Mouse (Mus musculus): ENCODE data around the gene Abl2. TPM values are rescaled to one million over a fixed set of nuclear protein-coding genes. Genes with fewer than 3 reads are reported as not detected.

The Abl2 gene
- polyA plus RNA-seq, 1 experiment: 11.0 TPM

DNA sequence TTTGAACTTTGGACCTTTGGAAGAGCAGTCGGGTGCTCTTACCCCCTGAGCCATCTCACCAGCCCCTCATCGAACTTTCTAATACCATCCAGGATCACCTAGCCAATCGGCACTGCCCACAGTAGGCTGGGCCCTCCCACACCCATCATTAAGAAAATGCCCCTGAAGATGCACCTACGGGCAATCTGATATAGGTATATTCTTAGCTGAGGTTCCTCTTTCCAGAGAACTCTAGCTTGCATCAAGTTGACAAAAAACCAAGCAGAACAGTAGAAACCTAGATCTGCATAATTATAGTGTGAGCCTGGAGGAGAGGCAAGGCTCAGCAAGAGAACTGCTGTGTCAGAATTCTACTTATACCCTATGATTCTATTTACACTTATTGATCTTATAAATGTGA lies 24.7 kb upstream of the Abl2 start:
- no peak overlapping the region for H3K4me3 ChIP-seq (ENCODE audit: extremely low read depth, insufficient read depth, insufficient read length)
- no peak for TF ChIP-seq CTCF (IDR thresholded peaks at IDR 0.05; ENCODE audit: extremely low read depth, insufficient read depth, insufficient read length, insufficient replicate concordance)
- no peak for TF ChIP-seq POLR2A (IDR thresholded peaks at IDR 0.05; ENCODE audit: low read depth, low read length)
- WGBS: 88% methylated on average over 4 of the region's 4 CpGs
- H3K27me3 ChIP-seq (ENCODE audit: control insufficient read depth, insufficient read depth, low read length): no peaks in the 10 kb centered on the region
- H3K27ac ChIP-seq (ENCODE audit: insufficient read depth, low read length): no peak overlapping the region
- H3K36me3 ChIP-seq (ENCODE audit: control insufficient read depth, insufficient read depth, low read length): no peaks in the 10 kb centered on the region
- no peak for DNase-seq (ENCODE audit: low read depth in 1 of 2, low spot score in 2 of 2)
- H3K4me1 ChIP-seq (ENCODE audit: control insufficient read depth, insufficient read depth, insufficient read length): no peaks in the 10 kb centered on the region

DNA sequence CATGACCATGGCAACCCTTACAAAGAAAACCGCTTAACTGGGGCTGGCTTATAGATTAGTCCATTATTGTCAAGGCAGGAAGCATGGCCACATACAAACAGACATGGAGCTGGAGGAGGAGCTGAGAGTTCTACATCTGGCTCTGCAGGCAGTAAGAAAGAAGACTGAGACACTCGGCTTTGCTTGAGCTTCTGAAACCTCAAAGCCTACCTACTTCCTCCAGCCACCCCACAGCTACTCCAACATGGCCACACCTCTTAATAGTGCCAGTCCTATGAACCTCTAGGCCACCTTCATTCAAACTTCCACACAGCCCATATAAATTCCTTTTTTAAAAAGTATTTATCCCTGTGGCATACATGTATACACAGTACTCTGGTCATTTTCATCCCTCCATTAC lies 21.6 kb upstream of the Abl2 start:
- WGBS: 37% methylated on average over 2 of the region's 2 CpGs
- Histone ChIP-seq H3K27ac (ENCODE audit: insufficient read depth, low read length) (no peak overlapping the region), H3K27me3 (ENCODE audit: control insufficient read depth, insufficient read depth, low read length) (no peaks in the 10 kb centered on the region), H3K36me3 (ENCODE audit: control insufficient read depth, insufficient read depth, low read length) (no peaks in the 10 kb centered on the region), H3K4me3 (ENCODE audit: extremely low read depth, insufficient read depth, insufficient read length) (no peak overlapping the region), H3K4me1 (ENCODE audit: control insufficient read depth, insufficient read depth, insufficient read length) (no peaks in the 10 kb centered on the region)
- TF ChIP-seq POLR2A (IDR thresholded peaks at IDR 0.05; ENCODE audit: low read depth, low read length) (no peak), CTCF (IDR thresholded peaks at IDR 0.05; ENCODE audit: extremely low read depth, insufficient read depth, insufficient read length, insufficient replicate concordance) (no peak)
- DNase-seq (ENCODE audit: low read depth in 1 of 2, low spot score in 2 of 2): no peak

DNA sequence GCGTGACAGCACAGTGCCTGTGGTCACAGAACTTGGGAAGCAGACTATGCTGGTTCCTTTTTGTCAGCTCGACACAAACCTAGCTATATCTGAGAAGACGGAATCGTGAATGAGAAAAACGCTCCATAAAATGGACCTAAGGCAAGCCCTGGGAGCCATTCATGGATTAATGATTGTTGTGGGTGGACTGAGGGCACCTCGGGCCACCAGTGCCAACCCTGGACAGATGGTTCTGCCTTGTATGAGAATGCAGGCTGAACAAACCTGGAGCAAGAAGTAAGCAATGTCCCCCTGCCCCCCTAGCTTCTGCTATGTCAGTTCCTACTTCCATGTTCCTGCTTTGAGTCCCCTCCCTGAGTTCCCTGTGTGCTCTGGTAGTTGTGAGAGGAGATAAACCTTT lies 20.9 kb upstream of the Abl2 start:
- H3K27ac ChIP-seq (ENCODE audit: insufficient read depth, low read length): no peak overlapping the region

DNA sequence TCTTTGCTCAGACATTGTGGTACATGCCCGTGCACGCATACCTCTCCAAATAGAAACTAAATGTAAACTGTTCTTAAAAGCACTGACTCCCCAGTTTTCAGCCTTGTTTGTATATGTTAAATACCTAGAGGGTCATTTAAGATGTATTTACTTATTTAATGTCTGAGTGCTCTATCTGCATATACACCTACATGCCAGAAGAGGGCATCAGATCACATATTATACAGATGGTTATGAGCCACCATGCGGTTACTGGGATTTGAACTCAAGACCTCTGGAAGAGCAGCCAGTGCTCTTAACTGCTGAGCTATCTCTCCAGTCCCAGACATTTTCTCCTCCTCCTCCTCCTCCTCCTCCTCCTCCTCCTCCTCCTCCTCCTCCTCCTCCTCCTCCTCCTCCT lies 20.2 kb upstream of the Abl2 start:
- Histone ChIP-seq H3K27me3 (ENCODE audit: control insufficient read depth, insufficient read depth, low read length) (no peaks in the 10 kb centered on the region), H3K36me3 (ENCODE audit: control insufficient read depth, insufficient read depth, low read length) (no peaks in the 10 kb centered on the region), H3K27ac (ENCODE audit: insufficient read depth, low read length) (no peak overlapping the region), H3K4me3 (ENCODE audit: extremely low read depth, insufficient read depth, insufficient read length) (no peak overlapping the region), H3K4me1 (ENCODE audit: control insufficient read depth, insufficient read depth, insufficient read length) (no peaks in the 10 kb centered on the region)
- WGBS: 88% methylated on average over 3 of the region's 3 CpGs
- no peak for TF ChIP-seq CTCF (IDR thresholded peaks at IDR 0.05; ENCODE audit: extremely low read depth, insufficient read depth, insufficient read length, insufficient replicate concordance)
- TF ChIP-seq POLR2A (IDR thresholded peaks at IDR 0.05; ENCODE audit: low read depth, low read length): no peak
- DNase-seq (ENCODE audit: low read depth in 1 of 2, low spot score in 2 of 2): no peak

More for the DNA sequence above, 20.9 kb upstream of the Abl2 start:
- H3K4me3 ChIP-seq (ENCODE audit: extremely low read depth, insufficient read depth, insufficient read length): no peak overlapping the region
- H3K27me3 ChIP-seq (ENCODE audit: control insufficient read depth, insufficient read depth, low read length): no peaks in the 10 kb centered on the region
- no peaks in the 10 kb centered on the region for H3K36me3 ChIP-seq (ENCODE audit: control insufficient read depth, insufficient read depth, low read length)
- DNase-seq (ENCODE audit: low read depth in 1 of 2, low spot score in 2 of 2): no peak
- TF ChIP-seq POLR2A (IDR thresholded peaks at IDR 0.05; ENCODE audit: low read depth, low read length) (no peak), CTCF (IDR thresholded peaks at IDR 0.05; ENCODE audit: extremely low read depth, insufficient read depth, insufficient read length, insufficient replicate concordance) (no peak)
- WGBS: 77% methylated on average over 6 of the region's 6 CpGs
- H3K4me1 ChIP-seq (ENCODE audit: control insufficient read depth, insufficient read depth, insufficient read length): no peaks in the 10 kb centered on the region

DNA sequence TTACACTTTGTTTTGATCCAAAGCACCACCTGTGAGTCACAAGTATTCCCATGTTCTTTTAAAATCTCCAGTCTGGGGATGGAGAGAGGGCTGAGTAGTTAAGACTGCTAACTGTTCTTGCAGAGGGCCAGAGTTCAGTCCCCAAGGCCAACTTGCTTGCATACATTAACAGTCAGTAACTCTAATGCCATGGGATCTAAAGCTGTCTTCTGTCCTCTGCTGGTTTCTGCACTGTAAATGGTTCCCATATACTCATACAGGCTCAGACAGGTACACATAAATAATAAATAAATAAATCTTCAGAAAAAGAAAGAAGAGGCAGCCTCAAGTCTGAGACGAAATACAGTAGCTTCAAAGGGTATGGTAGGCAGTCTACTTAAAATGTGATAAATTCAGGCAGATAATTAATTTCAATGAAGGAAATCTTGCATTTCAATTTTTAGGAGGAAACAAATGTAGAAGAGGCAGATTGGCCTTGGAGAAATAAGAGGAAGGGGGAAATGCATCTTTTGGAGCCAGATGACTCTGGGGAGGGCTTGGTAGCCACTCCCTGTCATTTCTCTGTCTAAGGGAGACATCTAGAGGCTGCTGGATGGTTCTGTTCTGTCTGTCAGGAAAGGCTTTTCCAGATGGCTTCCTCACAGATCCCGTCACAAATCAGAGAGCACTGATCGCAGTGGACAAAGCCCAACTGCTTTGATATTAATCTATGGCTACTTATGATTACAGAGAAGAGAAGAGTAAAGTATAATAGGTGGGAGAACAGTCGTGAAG lies 18.6 kb upstream of the Abl2 start:
- no peaks in the 10 kb centered on the region for H3K27me3 ChIP-seq (ENCODE audit: control insufficient read depth, insufficient read depth, low read length)
- H3K4me1 ChIP-seq (ENCODE audit: control insufficient read depth, insufficient read depth, insufficient read length): no peaks in the 10 kb centered on the region
- H3K27ac ChIP-seq (ENCODE audit: insufficient read depth, low read length): no peak overlapping the region
- no peak for TF ChIP-seq POLR2A (IDR thresholded peaks at IDR 0.05; ENCODE audit: low read depth, low read length)
- TF ChIP-seq CTCF (IDR thresholded peaks at IDR 0.05; ENCODE audit: extremely low read depth, insufficient read depth, insufficient read length, insufficient replicate concordance): no peak
- WGBS: 73% methylated on average over 4 of the region's 4 CpGs
- DNase-seq (ENCODE audit: low read depth in 1 of 2, low spot score in 2 of 2): no peak
- H3K36me3 ChIP-seq (ENCODE audit: control insufficient read depth, insufficient read depth, low read length): no peaks in the 10 kb centered on the region
- no peak overlapping the region for H3K4me3 ChIP-seq (ENCODE audit: extremely low read depth, insufficient read depth, insufficient read length)

DNA sequence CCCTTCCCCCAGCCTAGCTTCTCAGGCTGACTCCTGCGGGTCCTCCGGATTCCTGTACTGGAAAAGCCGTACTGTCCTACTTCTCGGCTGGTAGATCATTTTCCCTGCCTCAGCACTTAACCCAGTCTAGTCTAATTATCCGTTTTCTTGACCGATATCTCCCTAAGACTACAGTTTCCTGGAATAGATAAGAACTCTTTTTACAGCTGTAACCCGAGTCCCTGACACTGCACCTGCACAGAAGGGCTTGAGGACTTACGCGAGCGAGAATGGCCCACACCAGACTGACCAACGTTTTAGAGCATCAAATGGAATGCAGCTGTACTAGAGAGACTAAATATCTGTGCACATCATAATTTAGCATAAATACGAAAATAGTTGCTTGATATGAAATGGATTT lies 14.6 kb upstream of the Abl2 start:
- H3K4me3 ChIP-seq (ENCODE audit: extremely low read depth, insufficient read depth, insufficient read length): no peak overlapping the region
- no peaks in the 10 kb centered on the region for H3K36me3 ChIP-seq (ENCODE audit: control insufficient read depth, insufficient read depth, low read length)
- WGBS: 62% methylated on average over 12 of the region's 12 CpGs
- H3K27ac ChIP-seq (ENCODE audit: insufficient read depth, low read length): no peak overlapping the region
- no peaks in the 10 kb centered on the region for H3K4me1 ChIP-seq (ENCODE audit: control insufficient read depth, insufficient read depth, insufficient read length)
- DNase-seq (ENCODE audit: low read depth in 1 of 2, low spot score in 2 of 2): no peak
- H3K27me3 ChIP-seq (ENCODE audit: control insufficient read depth, insufficient read depth, low read length): no peaks in the 10 kb centered on the region
- no peak for TF ChIP-seq POLR2A (IDR thresholded peaks at IDR 0.05; ENCODE audit: low read depth, low read length)
- TF ChIP-seq CTCF (IDR thresholded peaks at IDR 0.05; ENCODE audit: extremely low read depth, insufficient read depth, insufficient read length, insufficient replicate concordance): no peak

DNA sequence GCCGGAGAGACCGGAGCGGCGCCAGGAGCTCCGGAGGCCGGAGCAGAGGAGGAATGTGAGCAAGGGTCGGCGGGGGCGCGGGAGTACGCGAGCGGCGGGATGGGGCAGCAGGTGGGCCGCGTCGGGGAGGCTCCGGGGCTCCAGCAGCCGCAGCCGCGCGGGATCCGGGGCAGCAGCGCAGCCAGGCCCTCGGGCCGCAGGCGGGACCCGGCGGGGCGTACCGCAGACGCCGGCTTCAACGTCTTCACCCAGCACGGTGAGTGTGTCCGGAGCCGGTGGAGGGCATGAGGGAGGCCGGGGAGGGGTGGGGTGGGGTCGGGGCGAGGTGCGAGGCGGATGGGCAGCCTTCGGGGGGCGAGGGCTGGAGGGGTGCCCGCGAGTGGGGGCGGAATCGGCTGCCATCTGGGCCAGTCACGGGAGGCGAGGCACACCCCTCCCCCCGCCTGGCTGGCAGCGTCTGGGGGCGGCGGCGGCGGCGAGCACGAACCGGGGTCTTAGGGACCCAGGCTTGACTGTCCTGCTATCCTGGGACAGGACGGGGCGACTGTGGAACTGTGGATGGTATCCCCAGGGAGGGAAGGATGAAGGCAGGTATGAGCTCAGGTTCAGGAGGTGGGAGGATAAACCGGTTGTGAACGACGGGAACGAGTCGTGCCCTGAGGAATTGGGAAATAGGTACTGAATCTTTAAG lies 509 bp downstream of the Abl2 start:
- peak in 1 of 2 experiments; percentile 43 for DNase-seq (ENCODE audit: low read depth in 1 of 2, low spot score in 2 of 2)
- Histone ChIP-seq H3K27me3 (ENCODE audit: control insufficient read depth, insufficient read depth, low read length) (no peaks in the 10 kb centered on the region), H3K4me3 (ENCODE audit: extremely low read depth, insufficient read depth, insufficient read length) (peak overlapping the region; percentile 85), H3K36me3 (ENCODE audit: control insufficient read depth, insufficient read depth, low read length) (no peaks in the 10 kb centered on the region), H3K27ac (ENCODE audit: insufficient read depth, low read length) (peak overlapping the region; percentile 78), H3K4me1 (ENCODE audit: control insufficient read depth, insufficient read depth, insufficient read length) (no peaks in the 10 kb centered on the region; the same call in 1 of the 2 replicates)
- WGBS: under 1% methylated on average over 64 of the region's 66 CpGs
- TF ChIP-seq CTCF (IDR thresholded peaks at IDR 0.05; ENCODE audit: extremely low read depth, insufficient read depth, insufficient read length, insufficient replicate concordance) (no peak), POLR2A (IDR thresholded peaks at IDR 0.05; ENCODE audit: low read depth, low read length) (no peak)

All from spleen, adult 2 months (tissue).